Mouse (Mus musculus) ES-Bruce4 (cell line): ENCODE results near the gene Rictor. TPM values are rescaled to one million over a fixed set of nuclear protein-coding genes. Genes with fewer than 3 reads are reported as not detected.

Source experiments
- H3K27ac ChIP-seq: 2 replicates; pipeline ENCODE4 v1.5.1; 2012; ENCODE audit warnings: low read length, inconsistent platforms; ENCODE audit not compliant: insufficient read depth
- H3K27me3 ChIP-seq: 2 replicates; pipeline ENCODE4 v1.6.1; 2012; ENCODE audit warnings: mild to moderate bottlenecking, low read length, inconsistent platforms; ENCODE audit not compliant: control insufficient read depth, poor library complexity, insufficient read depth, severe bottlenecking
- H3K36me3 ChIP-seq: 2 replicates; pipeline ENCODE4 v1.6.1; 2012; ENCODE audit warnings: inconsistent platforms, mild to moderate bottlenecking, low read length, moderate library complexity; ENCODE audit not compliant: control insufficient read depth, poor library complexity, insufficient read depth, severe bottlenecking
- H3K4me1 ChIP-seq: one replicate; pipeline ENCODE4 v1.8.1; 2011; ENCODE audit warnings: low read length; ENCODE audit not compliant: control insufficient read depth, insufficient read depth
- H3K4me3 ChIP-seq: 2 replicates; pipeline ENCODE4 v1.5.1; 2011; ENCODE audit warnings: low read depth, mild to moderate bottlenecking, low read length
- H3K9ac ChIP-seq: 2 replicates; pipeline ENCODE4 v1.6.1; 2012; ENCODE audit warnings: low read depth, mild to moderate bottlenecking, inconsistent platforms; ENCODE audit not compliant: poor library complexity, severe bottlenecking
- H3K9me3 ChIP-seq: replicated peaks from 2 replicates; pipeline ENCODE4 v1.6.1; 2012; ENCODE audit warnings: mild to moderate bottlenecking, low read length, inconsistent platforms; ENCODE audit not compliant: control insufficient read depth, poor library complexity, insufficient read depth, severe bottlenecking
- CTCF ChIP-seq: IDR thresholded peaks from one replicate; pipeline ENCODE4 v1.8.1; 2011; ENCODE audit warnings: low read depth, low read length
- EP300 ChIP-seq: IDR thresholded peaks from 2 replicates; pipeline ENCODE4 v1.6.1; 2011; ENCODE audit warnings: low read depth, low read length; ENCODE audit not compliant: insufficient read depth
- POLR2A ChIP-seq: IDR thresholded peaks from one replicate; pipeline ENCODE4 v1.8.1; 2011; ENCODE audit warnings: low read length; ENCODE audit not compliant: insufficient read depth
- polyA plus RNA-seq: library from polyadenylated mRNA; stranded (reverse); fragments of >200 nt; gene quantifications from 2 replicates; pipeline ENCODE4 v1.2.4, GENCODE M21; 2011; ENCODE audit warnings: low read depth; ENCODE audit not compliant: missing spikeins, insufficient read depth, insufficient read length

The Rictor gene
- polyA plus RNA-seq, 1 experiment: 54.4 TPM

- Histone ChIP-seq H3K4me3 (no peak overlapping the region), H3K36me3 (no peaks in the 10 kb centered on the region), H3K4me1 (no peaks in the 10 kb centered on the region), H3K27ac (no peak overlapping the region), H3K9ac (no peak overlapping the region), H3K9me3 (no peaks in the 10 kb centered on the region), H3K27me3 (no peaks in the 10 kb centered on the region)
- TF ChIP-seq EP300: no peak
- TF ChIP-seq CTCF: peak; percentile 61
- no peak for TF ChIP-seq POLR2A
Observed at GRCm38 (mm10) chr15:6702164-6702563, 6.0 kb upstream of the Rictor start.

DNA sequence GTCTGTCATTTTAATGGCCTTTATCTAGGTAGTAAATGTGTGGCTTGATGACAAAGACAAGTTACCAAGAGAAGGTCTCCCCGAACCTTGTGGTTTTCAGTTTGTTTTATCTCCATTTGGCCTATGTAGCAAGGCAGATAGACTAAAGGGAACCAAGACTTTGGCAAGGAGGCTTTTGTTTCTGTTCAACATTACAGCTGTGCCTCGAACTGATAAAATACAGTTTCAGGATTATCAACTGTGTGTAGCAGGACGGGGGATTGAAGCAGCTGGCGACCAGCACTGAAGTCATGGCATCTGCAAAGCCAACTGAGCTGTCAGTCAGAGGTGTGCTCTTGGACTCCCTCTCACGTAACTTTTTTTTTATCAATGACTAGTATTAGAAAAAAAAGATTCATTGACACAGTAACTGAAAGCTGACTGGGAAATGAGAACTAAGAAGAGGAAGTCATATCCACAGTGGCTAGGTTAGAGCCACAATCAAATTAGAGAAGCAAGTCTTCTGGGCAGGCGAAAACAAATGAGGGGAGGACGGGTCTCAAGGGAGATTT lies 2.8 kb upstream of the Rictor start:
- Histone ChIP-seq H3K27ac (no peak overlapping the region), H3K4me3 (no peak overlapping the region), H3K27me3 (no peaks in the 10 kb centered on the region), H3K36me3 (no peaks in the 10 kb centered on the region), H3K4me1 (no peaks in the 10 kb centered on the region), H3K9ac (no peak overlapping the region), H3K9me3 (no peaks in the 10 kb centered on the region)
- no peak for TF ChIP-seq CTCF
- no peak for TF ChIP-seq POLR2A
- TF ChIP-seq EP300: no peak

DNA sequence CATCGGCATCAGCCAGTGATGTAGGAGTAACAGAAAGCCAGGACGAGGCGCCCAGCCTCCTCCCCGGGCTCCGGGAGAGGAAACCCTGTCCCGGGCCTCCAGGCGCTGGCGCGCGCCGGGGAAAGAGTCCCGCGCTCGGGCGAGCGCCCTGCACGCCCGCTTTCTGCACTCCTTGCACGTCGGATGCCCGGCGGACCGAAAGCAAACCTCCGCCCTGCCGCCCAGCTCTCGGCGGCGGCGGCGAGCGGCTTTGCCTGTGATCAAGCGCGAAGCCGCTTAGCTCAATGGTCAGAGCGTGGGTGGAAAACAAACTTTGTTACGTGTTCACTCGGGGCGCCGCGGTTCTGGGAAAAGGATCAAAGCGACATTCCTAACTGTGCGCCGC lies 636 bp upstream of the Rictor start:
- Histone ChIP-seq H3K27me3 (no peaks in the 10 kb centered on the region), H3K4me3 (peak overlapping the region; percentile 86), H3K27ac (peak overlapping the region; percentile 61), H3K9me3 (no peaks in the 10 kb centered on the region), H3K9ac (peak overlapping the region; percentile 99), H3K36me3 (no peaks in the 10 kb centered on the region), H3K4me1 (no peaks in the 10 kb centered on the region)
- no peak for TF ChIP-seq CTCF
- no peak for TF ChIP-seq POLR2A
- TF ChIP-seq EP300: no peak

DNA sequence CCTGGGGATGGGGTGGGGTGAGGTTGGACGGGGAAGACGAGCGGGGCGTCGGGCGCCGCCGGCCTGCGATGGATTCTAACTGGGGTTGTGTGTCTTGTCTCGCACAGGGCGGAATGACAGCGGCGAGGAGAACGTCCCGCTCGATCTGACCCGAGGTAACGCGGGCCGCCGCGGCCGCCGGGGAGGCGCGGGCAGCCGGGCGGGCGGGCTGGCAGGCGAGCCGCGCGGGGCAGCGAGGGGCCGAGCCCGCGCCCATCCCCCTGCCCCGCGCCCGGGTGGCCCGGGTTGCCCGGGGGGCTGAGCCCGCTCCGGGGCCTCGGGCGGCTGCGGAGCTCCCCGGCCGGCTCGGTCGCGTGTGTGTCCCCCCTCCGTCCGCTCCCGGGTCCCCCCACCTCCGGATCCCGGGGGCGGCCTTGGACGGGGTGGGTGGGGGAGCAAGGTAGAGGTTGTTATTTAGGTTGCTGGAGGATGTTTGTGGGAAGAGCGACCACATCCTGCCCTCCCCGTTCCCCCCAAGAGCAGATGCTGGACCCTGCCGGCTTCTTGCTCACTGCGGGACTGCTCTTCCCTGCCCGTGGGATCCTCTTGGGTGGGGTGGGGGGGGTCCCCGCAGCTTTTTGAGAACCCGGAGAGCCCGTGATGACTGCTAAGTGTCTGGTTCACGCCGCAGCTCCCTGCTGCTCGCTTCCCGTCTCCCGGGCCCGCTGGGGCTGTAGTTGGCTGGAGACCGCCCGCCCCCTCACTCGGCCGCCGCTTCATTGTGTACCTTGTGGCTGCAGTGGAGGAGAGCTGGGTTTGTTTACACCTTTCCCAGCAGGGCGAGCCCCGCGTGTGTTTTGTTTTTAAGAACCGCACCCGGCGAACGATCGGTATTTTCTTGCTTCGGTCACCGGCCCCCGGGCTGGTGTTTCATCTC lies 605 bp downstream of the Rictor start:
- H3K27ac ChIP-seq: 0 out of 2 replicates have a peak overlapping the region, but pooled peaks have one; percentile 25
- TF ChIP-seq EP300: no peak
- no peak for TF ChIP-seq POLR2A
- no peak for TF ChIP-seq CTCF
- H3K9me3 ChIP-seq: no peaks in the 10 kb centered on the region
- no peaks in the 10 kb centered on the region for H3K36me3 ChIP-seq
- H3K4me3 ChIP-seq: peak overlapping the region; percentile 88
- peak overlapping the region; percentile 99 for H3K9ac ChIP-seq
- H3K27me3 ChIP-seq: no peaks in the 10 kb centered on the region
- no peaks in the 10 kb centered on the region for H3K4me1 ChIP-seq

GRCm38 (mm10) chr15:6709618-6710017 lies 1.4 kb downstream of the Rictor start:
- no peaks in the 10 kb centered on the region for H3K9me3 ChIP-seq
- H3K4me1 ChIP-seq: no peaks in the 10 kb centered on the region
- H3K36me3 ChIP-seq: no peaks in the 10 kb centered on the region
- peak overlapping the region; percentile 99 for H3K9ac ChIP-seq
- no peaks in the 10 kb centered on the region for H3K27me3 ChIP-seq
- peak overlapping the region; percentile 88 for H3K4me3 ChIP-seq
- TF ChIP-seq EP300 (no peak), POLR2A (no peak), CTCF (no peak)
- no peak overlapping the region for H3K27ac ChIP-seq

GRCm38 (mm10) chr15:6710341-6710740 lies 2.2 kb downstream of the Rictor start:
- Histone ChIP-seq H3K4me1 (no peaks in the 10 kb centered on the region), H3K4me3 (no peak overlapping the region), H3K9me3 (no peaks in the 10 kb centered on the region), H3K27ac (no peak overlapping the region), H3K27me3 (no peaks in the 10 kb centered on the region), H3K36me3 (no peaks in the 10 kb centered on the region), H3K9ac (no peak overlapping the region)
- TF ChIP-seq CTCF (no peak), POLR2A (no peak), EP300 (no peak)
